Mouse (Mus musculus) liver, adult 2 months (tissue): ENCODE data around the gene Plvap. TPM values are rescaled to one million over a fixed set of nuclear protein-coding genes. Genes with fewer than 3 reads are reported as not detected.
A peak's percentile ranks its signal among the peaks of the same experiment; 100 is the strongest.

Source experiments
- DNase-seq: peaks from one replicate; pipeline ENCODE4 v3.0.0-alpha.2; 2011; ENCODE audit warnings: low read depth, low spot score; ENCODE audit errors: extremely low read depth
- H3K27ac ChIP-seq: fragments of 200-500 bp; replicated peaks from 2 replicates; pipeline ENCODE4 v1.5.1; 2012; ENCODE audit warnings: low read depth, mild to moderate bottlenecking, control low read depth, inconsistent platforms, low read length; ENCODE audit not compliant: insufficient read depth
- H3K27me3 ChIP-seq: fragments of 200-500 bp; 2 replicates; pipeline ENCODE4 v1.6.1; 2012; ENCODE audit warnings: mild to moderate bottlenecking, moderate library complexity, low read length, inconsistent platforms; ENCODE audit not compliant: control insufficient read depth, insufficient read depth
- H3K36me3 ChIP-seq: fragments of 200-500 bp; 2 replicates; pipeline ENCODE4 v1.6.1; 2012; ENCODE audit warnings: low read length, inconsistent platforms; ENCODE audit not compliant: control insufficient read depth, insufficient read depth
- H3K4me1 ChIP-seq: fragments of 200-500 bp; 2 replicates; pipeline ENCODE4 v1.6.1; 2011; ENCODE audit warnings: low read length; ENCODE audit not compliant: control insufficient read depth, insufficient read depth
- H3K4me3 ChIP-seq: fragments of 200-500 bp; 2 replicates; pipeline ENCODE4 v1.5.1; 2011; ENCODE audit warnings: low read depth, mild to moderate bottlenecking, control low read depth, low read length, moderate library complexity; ENCODE audit not compliant: insufficient read depth
- H3K79me2 ChIP-seq: fragments of 200-500 bp; 2 replicates; pipeline ENCODE4 v1.6.1; 2012; ENCODE audit warnings: inconsistent platforms, mild to moderate bottlenecking, low read length, moderate library complexity; ENCODE audit not compliant: control insufficient read depth, insufficient read depth
- H3K9ac ChIP-seq: fragments of 200-500 bp; 2 replicates; pipeline ENCODE4 v1.6.1; 2012; ENCODE audit warnings: low read depth, mild to moderate bottlenecking, control low read depth, inconsistent platforms, low read length
- CTCF ChIP-seq: fragments of 200-500 bp; IDR thresholded peaks from 2 replicates; pipeline ENCODE4 v1.5.1; 2011; ENCODE audit warnings: low read depth, low read length, control low read depth
- POLR2A ChIP-seq: fragments of 200-500 bp; IDR thresholded peaks from 2 replicates; pipeline ENCODE4 v1.6.1; 2011; ENCODE audit warnings: low read length, control low read depth; ENCODE audit not compliant: insufficient read depth; ENCODE audit errors: extremely low read depth
- WGBS: fragments of 180-500 bp; shearing (Covaris S2); methylation state at CpG from one replicate; pipeline ENCODE4 v1.1.7; 2018; 5-methylcytosine and 5-hydroxymethylcytosine counted together
- polyA plus RNA-seq: library from polyadenylated mRNA; depleted of rRNA; stranded (reverse); fragments of >200 nt; gene quantifications from 2 replicates; pipeline ENCODE4 v1.2.3, GENCODE M21; 2012
- total RNA-seq: library from RNA; depleted of rRNA; stranded (reverse); fragments of >200 nt; gene quantifications from 2 replicates; pipeline ENCODE4 v1.2.3, GENCODE M21; 2014

Gene Plvap
- total and polyA plus RNA-seq, 2 experiments, result 15.3 to 128 TPM

- Histone ChIP-seq H3K36me3 (peaks cover 2% of the 10 kb centered on the region; the same call in 1 of the 2 replicates), H3K79me2 (peaks cover 3% of the 10 kb centered on the region; the same call in 1 of the 2 replicates), H3K27me3 (no peaks in the 10 kb centered on the region), H3K4me1 (peaks cover 4% of the 10 kb centered on the region; the same call in 1 of the 2 replicates), H3K27ac (no peak overlapping the region), H3K9ac (no peak overlapping the region), H3K4me3 (no peak overlapping the region; the same call in 1 of the 2 replicates)
- TF ChIP-seq CTCF (no peak), POLR2A (no peak)
- 52% methylated on average over 9 of the region's 9 CpGs for WGBS
- no peak for DNase-seq
These were observed 32.2 kb upstream of the Plvap start for GRCm38 (mm10) chr8:71543755-71544154.

DNA sequence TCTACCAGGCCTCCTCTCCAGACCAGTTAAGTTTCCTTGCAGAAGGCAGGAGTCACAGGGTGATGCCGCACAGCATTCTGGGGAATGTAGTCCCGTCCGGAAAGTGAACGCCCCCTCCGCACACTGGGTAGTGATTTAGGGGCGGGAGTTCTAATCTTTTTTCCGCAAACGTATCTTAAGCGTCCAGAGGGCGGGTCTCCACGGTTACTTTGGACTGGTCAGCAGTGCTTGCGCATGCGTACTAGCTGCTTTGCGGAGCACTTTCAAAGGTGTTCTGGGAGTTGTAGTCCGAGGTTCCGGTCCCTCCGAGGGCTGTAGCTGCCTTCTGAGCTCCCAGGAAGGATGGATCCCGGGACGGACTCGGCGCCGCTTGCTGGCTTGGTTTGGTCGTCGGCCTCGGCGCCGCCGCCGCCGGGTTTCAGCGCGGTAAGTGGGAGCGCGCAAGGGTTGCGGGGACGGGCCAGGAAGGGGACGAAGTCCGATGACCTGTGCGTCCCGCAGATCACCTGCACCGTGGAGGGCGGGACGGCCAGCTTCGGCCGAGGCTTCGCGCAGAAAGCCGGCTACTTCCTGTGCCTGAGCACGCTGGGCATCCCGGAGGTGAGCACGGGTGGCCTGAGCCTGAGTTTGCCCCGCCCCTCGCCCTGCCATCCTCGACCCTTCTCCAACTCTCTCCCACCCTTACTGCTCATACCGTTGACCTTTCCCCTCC, 31.2 kb upstream of the Plvap start, which contains the start of gene Mvb12a:
Mvb12a (plus strand) TSS at position 291 of the 712 bp plus-strand sequence.
- peak within 1 kb of the TSS; percentile 89 for H3K27ac ChIP-seq
- TF ChIP-seq POLR2A (peak; percentile 48; the same call in 1 of the 2 replicates), CTCF (no peak)
- H3K36me3 ChIP-seq, result peaks cover 2% of the 10 kb centered on the region; the same call in 1 of the 2 replicates
- H3K4me3 ChIP-seq, result peak within 1 kb of the TSS; percentile 75
- H3K27me3 ChIP-seq, result no peaks in the 10 kb centered on the region
- under 1% methylated on average over 55 of the region's 55 CpGs for WGBS
- H3K9ac ChIP-seq, result peak within 1 kb of the TSS; percentile 86
- H3K4me1 ChIP-seq, result peaks cover 11% of the 10 kb centered on the region
- peak; percentile 99 for DNase-seq
- H3K79me2 ChIP-seq, result peaks cover 3% of the 10 kb centered on the region; the same call in 1 of the 2 replicates

DNA sequence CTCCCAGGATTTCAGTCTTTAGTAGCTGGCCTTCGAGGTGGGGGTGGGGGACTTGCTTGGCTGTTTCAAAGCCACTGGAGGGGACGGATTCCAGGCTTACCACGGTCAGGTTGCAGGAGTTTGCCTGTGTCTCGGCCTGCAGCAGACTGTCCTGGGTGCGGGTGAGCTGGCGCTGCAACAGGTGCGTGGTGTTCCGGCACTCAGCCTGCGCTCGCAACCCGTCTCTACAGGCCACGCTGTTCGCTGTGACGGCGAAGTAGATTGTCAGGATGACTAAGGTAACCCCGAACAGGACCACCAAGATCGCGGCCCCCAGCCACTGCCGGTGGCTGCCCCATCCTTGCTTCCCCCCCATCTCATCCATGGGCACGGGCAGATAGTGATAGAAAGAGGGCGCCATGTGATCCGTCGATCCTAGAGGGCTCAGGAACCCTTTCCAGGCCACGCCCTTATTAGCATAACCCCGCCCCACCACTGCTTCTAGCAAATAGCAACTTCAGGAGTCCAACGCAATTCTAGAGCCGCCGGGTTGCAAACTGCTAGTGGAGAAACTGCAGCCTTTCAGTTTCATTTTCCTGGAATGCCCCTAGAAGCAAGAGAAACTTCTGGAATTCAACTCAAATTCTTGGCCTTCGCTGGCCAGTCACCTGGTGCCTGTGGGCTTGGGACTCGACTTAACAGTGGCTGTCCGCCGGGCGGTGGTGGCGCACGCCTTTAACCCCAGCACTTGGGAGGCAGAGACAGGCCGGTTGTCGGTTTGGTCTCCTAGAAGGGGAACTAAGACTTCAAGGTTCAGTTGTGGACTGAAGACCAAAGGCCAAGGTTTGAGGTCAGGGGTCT, 25.7 kb upstream of the Plvap start, which contains the start of gene Bst2:
Bst2 (minus strand) TSS at position 429 of the 840 bp plus-strand sequence.
- peak; percentile 21 for TF ChIP-seq CTCF
- peak; percentile 52 for TF ChIP-seq POLR2A
- Histone ChIP-seq H3K27ac (peak within 1 kb of the TSS; percentile 96), H3K4me1 (peaks cover 23% of the 10 kb centered on the region), H3K79me2 (peaks cover 19% of the 10 kb centered on the region; the same call in 1 of the 2 replicates), H3K4me3 (peak within 1 kb of the TSS; percentile 82), H3K9ac (peak within 1 kb of the TSS; percentile 88), H3K36me3 (no peaks in the 10 kb centered on the region), H3K27me3 (no peaks in the 10 kb centered on the region)
- peak; percentile 95 for DNase-seq
- under 1% methylated on average over 37 of the region's 37 CpGs for WGBS

GRCm38 (mm10) chr8:71535663-71536062, 24.1 kb upstream of the Plvap start:
- Histone ChIP-seq H3K36me3 (no peaks in the 10 kb centered on the region), H3K27ac (peak overlapping the region; percentile 35; the same call in 1 of the 2 replicates), H3K79me2 (peaks cover 19% of the 10 kb centered on the region; the same call in 1 of the 2 replicates), H3K4me1 (peaks cover 23% of the 10 kb centered on the region), H3K27me3 (no peaks in the 10 kb centered on the region), H3K4me3 (peak overlapping the region; percentile 74; the same call in 1 of the 2 replicates), H3K9ac (peak overlapping the region; percentile 88)
- TF ChIP-seq CTCF (no peak), POLR2A (no peak)
- DNase-seq, result no peak
- WGBS, result 63% methylated on average over 5 of the region's 5 CpGs

GRCm38 (mm10) chr8:71534263-71534810, 22.8 kb upstream of the Plvap start:
- peak; percentile 81 for DNase-seq
- H3K9ac ChIP-seq, result no peak overlapping the region
- H3K79me2 ChIP-seq, result peaks cover 19% of the 10 kb centered on the region; the same call in 1 of the 2 replicates
- WGBS, result 34% methylated on average over 3 of the region's 3 CpGs
- no peak overlapping the region for H3K4me3 ChIP-seq
- H3K27me3 ChIP-seq, result no peaks in the 10 kb centered on the region
- peak overlapping the region; percentile 58 for H3K27ac ChIP-seq
- TF ChIP-seq CTCF (peak; percentile 52; the same call in 1 of the 2 replicates), POLR2A (no peak)
- no peaks in the 10 kb centered on the region for H3K36me3 ChIP-seq
- H3K4me1 ChIP-seq, result peaks cover 23% of the 10 kb centered on the region
